Mouse (Mus musculus): ENCODE data around the gene Hal. TPM values are rescaled to one million over a fixed set of nuclear protein-coding genes. Genes with fewer than 3 reads are reported as not detected.

The Hal gene
- polyA plus RNA-seq (2017; shearing (Covaris generic)), result 0.34 TPM

GRCm38 (mm10) chr10:93488066-93488827 lies at the start of gene Hal:
Gene Hal (plus strand): TSS chr10:93488768.

GRCm38 (mm10) chr10:93539775-93540430 lies 51.3 kb downstream of the Hal start, which contains the start of gene Amdhd1:
Gene Amdhd1 (minus strand): TSS chr10:93540033.

GRCm38 (mm10) chr10:93540431-93541210 lies 52.1 kb downstream of the Hal start, which contains the start of gene Ccdc38:
Gene Ccdc38 (plus strand): TSS chr10:93540632.

Other genes with a start within 250 kb of the Hal start
- gene Elk3, start 177.6 kb upstream of the Hal start, polyA plus RNA-seq (2017; shearing (Covaris generic)), result 36.8 TPM
- gene Lta4h, start 35.4 kb upstream of the Hal start, polyA plus RNA-seq (2017; shearing (Covaris generic)), result 323 TPM
- 0.71 TPM for gene Amdhd1, start 51.3 kb downstream of the Hal start, polyA plus RNA-seq (2017; shearing (Covaris generic))
- 3.2 TPM for gene Ccdc38, start 51.9 kb downstream of the Hal start, polyA plus RNA-seq (2017; shearing (Covaris generic))
- gene Snrpf, start 100.9 kb downstream of the Hal start, polyA plus RNA-seq (2017; shearing (Covaris generic)), result 58.7 TPM
- gene Ntn4, start 151.9 kb downstream of the Hal start, polyA plus RNA-seq (2017; shearing (Covaris generic)), result 0.82 TPM

Measured in activated CD4-positive, CD25-positive, alpha-beta regulatory T cell, adult 9 weeks (primary cell).